Mouse (Mus musculus): ENCODE results near the gene Gm28269. TPM values are rescaled to one million over a fixed set of nuclear protein-coding genes. Genes with fewer than 3 reads are reported as not detected.

Gene Gm28269
- polyA plus RNA-seq, 1 experiment from 2014 or later = not detected

Other genes starting within 250 kb of the Gm28269 start
- gene Slc6a14, start 30.2 kb downstream of the Gm28269 start, polyA plus RNA-seq (2014; fragmentation: Nextera tagmentation; extraction: Ambion mirVana) = 0.23 and 0.67 TPM in 2 replicates